Comparison of ENCODE assay signal across 8 mouse cellular contexts in genomic region chr4:130629391-130629790, GRCm38 (mm10). TPM values are rescaled to one million over a fixed set of nuclear protein-coding genes. Genes with fewer than 3 reads are reported as not detected.
DNase-seq lines count a peak whose midpoint lies in the region; ATAC-seq and TF ChIP-seq lines count a peak whose summit lies in the region.

No protein-coding gene starts in this region.

- intact Hi-C loops in heart, adult 2 months (cut with DNase I): no loop called here

- H3K4me3 ChIP-seq in heart, adult 2 months: peak overlapping the region; percentile 36
- peak overlapping the region; percentile 14; the same call in 1 of the 2 replicates for H3K4me3 ChIP-seq in lung, postnatal 0 days (ENCODE audit: low read depth, low read length)

- no peaks in the 10 kb centered on the region for H3K79me2 ChIP-seq in heart, adult 2 months (replicated peaks; ENCODE audit: control insufficient read depth, insufficient read depth, low read length)

- H3K4me2 ChIP-seq in lung, postnatal 0 days (replicated peaks; ENCODE audit: low read depth, low read length): peak overlapping the region; percentile 34; the same call in 1 of the 2 replicates

- TF ChIP-seq EP300 in heart, adult 2 months (IDR thresholded peaks at IDR 0.05; ENCODE audit: insufficient read depth, low read depth, low read length): no peak
- no peak for TF ChIP-seq EP300 in lung, postnatal 0 days (IDR thresholded peaks at IDR 0.05)

- 9% methylated on average over 4 of the region's 4 CpGs for WGBS in heart, adult 2 months
- 5% methylated on average over 4 of the region's 4 CpGs for WGBS in lung, postnatal 0 days

- DNase-seq in cerebellum, postnatal 10 days: peak; percentile 61
- no peak for DNase-seq in cerebellum, adult 11-12 months
- peak; percentile 54 for DNase-seq in brain, embryonic 14.5 days (ENCODE audit: low read depth)
- peak; percentile 43 to 47 for DNase-seq in heart, adult 2 months
- peak; percentile 43 for DNase-seq in kidney, adult 18-20 months
- peak; percentile 79 for DNase-seq in lung, postnatal 0 days (ENCODE audit: low spot score)
- peak; percentile 57 for DNase-seq in skeletal muscle tissue, adult 2 months (ENCODE audit: low read depth, low spot score)
- DNase-seq in spleen, postnatal 10 days (ENCODE audit: low spot score in 2 of 2): no peak

- no peak for TF ChIP-seq CTCF in brain, embryonic 14.5 days (IDR thresholded peaks at IDR 0.05; ENCODE audit: borderline replicate concordance, extremely low read depth, insufficient read depth, insufficient read length)
- no peak for TF ChIP-seq CTCF in heart, adult 2 months (IDR thresholded peaks at IDR 0.05)
- no peak for TF ChIP-seq CTCF in lung, postnatal 0 days (IDR thresholded peaks at IDR 0.05)

- H3K9ac ChIP-seq in heart, adult 2 months (ENCODE audit: low read depth, low read length): no peak overlapping the region
- H3K9ac ChIP-seq in lung, postnatal 0 days (replicated peaks; ENCODE audit: low read depth): no peak overlapping the region

- H3K4me1 ChIP-seq in heart, adult 2 months (ENCODE audit: control insufficient read depth, insufficient read depth, low read length): no peaks in the 10 kb centered on the region
- no peaks in the 10 kb centered on the region for H3K4me1 ChIP-seq in lung, postnatal 0 days (ENCODE audit: insufficient read depth, low read depth, low read length)

- H3K27me3 ChIP-seq in heart, adult 2 months (ENCODE audit: control insufficient read depth, insufficient read depth, low read length): no peaks in the 10 kb centered on the region
- no peaks in the 10 kb centered on the region for H3K27me3 ChIP-seq in lung, postnatal 0 days (replicated peaks; ENCODE audit: insufficient read depth, low read length)

- peak overlapping the region; percentile 61; the same call in 1 of the 2 replicates for H3K27ac ChIP-seq in heart, adult 2 months
- H3K27ac ChIP-seq in lung, postnatal 0 days (ENCODE audit: low read length): no peak overlapping the region

- TF ChIP-seq POLR2A in brain, embryonic 14.5 days (IDR thresholded peaks at IDR 0.05; ENCODE audit: borderline replicate concordance, extremely low read depth, insufficient read depth, insufficient read length, poor library complexity, severe bottlenecking): no peak
- TF ChIP-seq POLR2A in heart, adult 2 months (IDR thresholded peaks at IDR 0.05; ENCODE audit: insufficient read depth, low read depth, low read length): no peak

- no peaks in the 10 kb centered on the region for H3K36me3 ChIP-seq in heart, adult 2 months (ENCODE audit: control insufficient read depth, insufficient read depth, low read length)
- no peaks in the 10 kb centered on the region for H3K36me3 ChIP-seq in lung, postnatal 0 days (ENCODE audit: insufficient read depth, low read length)

- no peaks in the 10 kb centered on the region for H3K9me3 ChIP-seq in lung, postnatal 0 days (ENCODE audit: low read length)

- ATAC-seq in lung, postnatal 0 days: peak; percentile 67

RNA-seq across cellular contexts. Expression of gene Pum1, which starts 33.7 kb away (rescaled TPM):
- 97.2 and 106 TPM in 2 replicates for polyA plus RNA-seq in brain, embryonic 14.5 days (2012; rRNA removed)
- 10 to 100 TPM; 57.1 to 59.7 TPM for total RNA-seq in heart, adult 2 months (2021)
- 32.2 and 47.1 TPM in 2 replicates for polyA plus RNA-seq in heart, adult 2 months (2012; rRNA removed)
- 37.8 and 45.3 TPM in 2 replicates for polyA plus RNA-seq in lung, postnatal 0 days (2015; fragmentation: Nextera tagmentation; extraction: Ambion mirVana)

RNA-seq across cellular contexts. Expression of gene Nkain1, which starts 55.4 kb away (rescaled TPM):
- polyA plus RNA-seq in brain, embryonic 14.5 days (2012; rRNA removed): 203 and 210 TPM in 2 replicates
- 1 to 10 TPM; 5.6 to 7.0 TPM for total RNA-seq in heart, adult 2 months (2021)
- 16.7 and 26.2 TPM in 2 replicates for polyA plus RNA-seq in heart, adult 2 months (2012; rRNA removed)
- 0.13 and 0.33 TPM in 2 replicates for polyA plus RNA-seq in lung, postnatal 0 days (2015; fragmentation: Nextera tagmentation; extraction: Ambion mirVana)

Comparison
In these comparisons a context has a peak if more than half of its experiments do, and no peak if none do; other contexts are left out.
1. DNase-seq: peak in cerebellum, postnatal 10 days (2 of 2), brain, embryonic 14.5 days (single experiment), heart, adult 2 months (2 of 2), kidney, adult 18-20 months (single experiment), lung, postnatal 0 days (single experiment) and skeletal muscle tissue, adult 2 months (single experiment); none in cerebellum, adult 11-12 months (single experiment) and spleen, postnatal 10 days (0 of 2).
2. RNA of gene Nkain1, which starts 55.4 kb away (polyA plus RNA-seq): 203 to 210 TPM in brain, embryonic 14.5 days and 16.7 to 26.2 TPM in heart, adult 2 months; 0.13 to 0.33 TPM in lung, postnatal 0 days; every median in the first group is over 10 times any median in the second.